Mouse (Mus musculus) midbrain, embryonic 12.5 days (tissue): ENCODE measurements around the gene Mctp2. TPM values are rescaled to one million over a fixed set of nuclear protein-coding genes. Genes with fewer than 3 reads are reported as not detected.

Experiments used
- ATAC-seq: fragments of 200-750 bp; cut with Nextera tagmentation; 2 replicates; pipeline ENCODE4 v1.8.0; 2017; ENCODE audit warnings: low read depth, moderate TSS enrichment, moderate library complexity; ENCODE audit not compliant: low FRiP score
- H3K27ac ChIP-seq: fragments of 300-500 bp; sonication (generic); replicated peaks from 2 replicates; pipeline ENCODE4 v1.5.1; 2016; ENCODE audit warnings: mild to moderate bottlenecking
- H3K27me3 ChIP-seq: fragments of 300-500 bp; sonication (generic); 2 replicates; pipeline ENCODE4 v1.6.1; 2016; ENCODE audit warnings: mild to moderate bottlenecking
- H3K36me3 ChIP-seq: fragments of 300-500 bp; sonication (generic); 2 replicates; pipeline ENCODE4 v1.6.1; 2016
- H3K4me1 ChIP-seq: fragments of 300-500 bp; sonication (generic); 2 replicates; pipeline ENCODE4 v1.6.1; 2016
- H3K4me2 ChIP-seq: fragments of 300-500 bp; sonication (generic); replicated peaks from 2 replicates; pipeline ENCODE4 v1.6.1; 2016; ENCODE audit warnings: mild to moderate bottlenecking, moderate library complexity
- H3K4me3 ChIP-seq: fragments of 300-500 bp; sonication (generic); 2 replicates; pipeline ENCODE4 v1.5.1; 2016; ENCODE audit warnings: mild to moderate bottlenecking
- H3K9ac ChIP-seq: fragments of 300-500 bp; sonication (generic); replicated peaks from 2 replicates; pipeline ENCODE4 v1.6.1; 2016; ENCODE audit warnings: mild to moderate bottlenecking, moderate library complexity
- H3K9me3 ChIP-seq: fragments of 300-500 bp; sonication (generic); 2 replicates; pipeline ENCODE4 v1.6.1; 2016; ENCODE audit warnings: mild to moderate bottlenecking
- WGBS: fragments of 180-500 bp; shearing (Covaris S2); methylation state at CpG from one replicate; pipeline ENCODE4 v1.1.7; 2016; 5-methylcytosine and 5-hydroxymethylcytosine counted together
- polyA plus RNA-seq: library from polyadenylated mRNA; unstranded; fragments of >200 nt; fragmentation: Nextera tagmentation; extraction: Ambion mirVana; gene quantifications from 2 replicates; pipeline ENCODE4 v1.2.1, GENCODE M21; 2016

Gene Mctp2
- polyA plus RNA-seq, 1 experiment from 2014 or later = 0.41 TPM

- no peak overlapping the region for H3K4me3 ChIP-seq
- H3K9ac ChIP-seq = no peak overlapping the region
- H3K4me1 ChIP-seq = no peaks in the 10 kb centered on the region
- 75% methylated on average over 7 of the region's 7 CpGs for WGBS
- H3K27ac ChIP-seq = no peak overlapping the region
- ATAC-seq = no peak
- H3K9me3 ChIP-seq = no peaks in the 10 kb centered on the region
- H3K36me3 ChIP-seq = no peaks in the 10 kb centered on the region
- no peaks in the 10 kb centered on the region; the same call in 1 of the 2 replicates for H3K27me3 ChIP-seq
- H3K4me2 ChIP-seq = no peak overlapping the region
Observed at GRCm38 (mm10) chr7:72218048-72218447, 88.4 kb downstream of the Mctp2 start.

GRCm38 (mm10) chr7:72215563-72216215 is 90.7 kb downstream of the Mctp2 start:
- no peak overlapping the region for H3K4me2 ChIP-seq
- no peak overlapping the region for H3K4me3 ChIP-seq
- H3K9me3 ChIP-seq = no peaks in the 10 kb centered on the region
- H3K27ac ChIP-seq = no peak overlapping the region
- no peaks in the 10 kb centered on the region for H3K4me1 ChIP-seq
- WGBS = 78% methylated on average over 5 of the region's 5 CpGs
- H3K9ac ChIP-seq = no peak overlapping the region
- H3K36me3 ChIP-seq = no peaks in the 10 kb centered on the region
- ATAC-seq = no peak
- H3K27me3 ChIP-seq = no peaks in the 10 kb centered on the region; the same call in 1 of the 2 replicates

DNA sequence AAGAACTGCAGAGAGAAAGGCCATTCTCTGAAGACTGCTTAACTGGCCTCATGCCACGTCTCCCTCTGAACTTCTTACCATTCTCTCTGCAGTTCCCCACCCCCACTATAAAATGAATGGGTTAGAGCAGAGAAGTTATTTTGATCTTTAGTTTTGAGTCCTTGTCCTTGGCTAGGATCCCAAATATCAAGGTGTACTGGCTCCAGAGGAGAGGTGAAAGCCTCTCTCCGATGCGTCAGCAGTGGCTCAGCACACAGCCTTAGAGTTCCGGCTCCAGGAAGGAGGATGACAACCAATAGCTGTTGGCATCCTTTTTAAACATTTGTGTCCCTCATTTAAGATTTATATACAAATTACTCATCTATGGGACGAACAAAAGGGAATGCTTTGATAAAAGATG is 96.2 kb downstream of the Mctp2 start:
- Histone ChIP-seq H3K36me3 (no peaks in the 10 kb centered on the region), H3K9me3 (no peaks in the 10 kb centered on the region), H3K4me3 (no peak overlapping the region), H3K4me1 (no peaks in the 10 kb centered on the region), H3K27ac (no peak overlapping the region), H3K27me3 (no peaks in the 10 kb centered on the region), H3K4me2 (no peak overlapping the region), H3K9ac (no peak overlapping the region)
- ATAC-seq = no peak
- WGBS = 79% methylated on average over 5 of the region's 5 CpGs

DNA sequence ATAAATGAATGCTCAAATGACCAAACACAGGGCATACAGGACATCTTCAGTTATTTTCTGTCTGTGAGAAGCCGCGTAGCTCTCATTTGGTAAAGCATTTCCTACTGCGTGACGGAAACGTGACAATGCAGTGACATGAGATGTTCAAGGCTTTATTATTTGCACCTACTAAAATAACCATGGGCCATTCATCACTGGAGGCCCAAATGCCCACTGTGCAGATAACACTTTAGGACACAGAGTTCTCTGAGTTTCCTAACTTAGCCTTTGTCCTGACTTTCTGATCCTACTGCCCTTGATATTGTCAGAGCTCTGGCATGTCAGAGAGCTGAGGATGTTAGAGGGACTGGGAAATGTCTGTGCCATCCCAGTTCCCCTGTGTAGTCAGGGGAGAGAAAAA is 97.1 kb downstream of the Mctp2 start:
- 93% methylated on average over 5 of the region's 5 CpGs for WGBS
- Histone ChIP-seq H3K9ac (no peak overlapping the region), H3K4me1 (no peaks in the 10 kb centered on the region), H3K4me2 (no peak overlapping the region), H3K27me3 (no peaks in the 10 kb centered on the region), H3K36me3 (no peaks in the 10 kb centered on the region), H3K27ac (no peak overlapping the region), H3K9me3 (no peaks in the 10 kb centered on the region), H3K4me3 (no peak overlapping the region)
- ATAC-seq = no peak

GRCm38 (mm10) chr7:72206841-72207240 is 99.6 kb downstream of the Mctp2 start:
- WGBS = 77% methylated on average over 6 of the region's 6 CpGs
- Histone ChIP-seq H3K9me3 (no peaks in the 10 kb centered on the region), H3K27me3 (no peaks in the 10 kb centered on the region; the same call in 1 of the 2 replicates), H3K4me2 (no peak overlapping the region), H3K36me3 (no peaks in the 10 kb centered on the region), H3K9ac (no peak overlapping the region), H3K4me1 (no peaks in the 10 kb centered on the region), H3K27ac (no peak overlapping the region), H3K4me3 (no peak overlapping the region)
- no peak for ATAC-seq

DNA sequence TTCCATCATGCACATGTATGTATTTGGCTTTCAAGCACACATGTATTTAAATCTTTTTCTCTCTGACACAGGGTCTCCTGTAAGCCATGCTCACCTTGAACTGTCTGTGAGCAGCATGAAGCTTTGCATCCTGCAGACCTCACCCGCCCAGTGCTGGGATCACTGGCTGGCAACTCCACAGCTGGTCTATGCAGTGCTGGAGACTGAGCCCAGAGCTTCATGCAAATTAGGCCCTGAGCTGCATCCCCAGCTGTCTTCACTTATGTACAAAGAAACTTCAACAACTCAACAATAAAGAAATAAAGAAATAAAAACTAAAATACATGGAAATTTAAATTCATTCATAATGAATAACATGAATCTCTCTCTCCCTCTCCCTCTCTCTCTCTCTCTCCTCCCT is 110.7 kb downstream of the Mctp2 start:
- Histone ChIP-seq H3K4me2 (no peak overlapping the region), H3K27me3 (no peaks in the 10 kb centered on the region; the same call in 1 of the 2 replicates), H3K27ac (no peak overlapping the region), H3K4me3 (no peak overlapping the region), H3K9me3 (no peaks in the 10 kb centered on the region), H3K4me1 (no peaks in the 10 kb centered on the region), H3K36me3 (no peaks in the 10 kb centered on the region), H3K9ac (no peak overlapping the region)
- ATAC-seq = no peak
- 63% methylated on average over 1 of the region's 1 CpGs for WGBS

GRCm38 (mm10) chr7:72193304-72193703 is 113.1 kb downstream of the Mctp2 start:
- 70% methylated on average over 1 of the region's 1 CpGs for WGBS
- Histone ChIP-seq H3K27me3 (no peaks in the 10 kb centered on the region; the same call in 1 of the 2 replicates), H3K36me3 (no peaks in the 10 kb centered on the region), H3K4me1 (no peaks in the 10 kb centered on the region), H3K27ac (no peak overlapping the region), H3K4me2 (no peak overlapping the region), H3K9me3 (no peaks in the 10 kb centered on the region), H3K9ac (no peak overlapping the region), H3K4me3 (no peak overlapping the region)
- no peak for ATAC-seq

DNA sequence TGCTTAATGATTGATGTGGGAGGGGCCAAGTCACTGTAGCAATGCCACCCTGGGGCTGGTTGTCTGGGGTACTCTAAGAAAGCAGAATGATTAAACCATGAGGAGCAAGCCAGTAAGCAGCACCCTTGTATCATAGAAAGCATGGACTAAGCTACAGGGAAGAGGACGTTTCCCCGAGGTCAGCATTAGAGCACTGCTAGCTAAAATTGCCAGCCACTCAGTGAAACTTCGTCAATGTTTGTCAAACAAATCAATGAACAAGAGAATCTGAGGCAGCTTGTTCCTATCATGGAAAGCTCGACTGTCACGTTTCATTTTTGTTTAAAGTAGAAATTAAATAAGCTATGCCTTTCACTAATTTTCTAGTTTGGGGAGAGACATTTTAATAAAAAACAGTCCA is 124.8 kb downstream of the Mctp2 start:
- Histone ChIP-seq H3K36me3 (no peaks in the 10 kb centered on the region), H3K27ac (no peak overlapping the region), H3K9ac (no peak overlapping the region), H3K4me3 (no peak overlapping the region), H3K4me1 (no peaks in the 10 kb centered on the region), H3K27me3 (no peaks in the 10 kb centered on the region), H3K4me2 (no peak overlapping the region), H3K9me3 (no peaks in the 10 kb centered on the region)
- 67% methylated on average over 5 of the region's 5 CpGs for WGBS
- ATAC-seq = no peak

DNA sequence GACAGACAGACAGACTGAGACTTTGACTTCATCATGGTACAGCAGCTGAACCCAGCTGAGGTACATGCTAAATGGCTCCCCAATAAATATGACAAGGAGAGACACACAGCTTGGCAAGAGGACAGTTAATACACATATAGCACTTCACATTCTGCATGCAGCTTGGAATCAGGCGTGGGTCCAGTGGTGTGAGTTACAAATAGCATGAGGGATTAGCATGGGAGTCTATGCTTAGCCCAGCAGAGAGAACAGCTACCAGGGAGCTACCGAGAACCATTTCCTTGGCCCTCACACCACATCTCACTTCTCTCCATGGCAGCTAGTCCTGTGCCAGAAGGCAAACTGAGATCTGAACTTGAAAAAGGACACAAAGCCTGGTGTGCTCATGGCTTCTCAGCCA is 137.1 kb downstream of the Mctp2 start:
- Histone ChIP-seq H3K4me3 (no peak overlapping the region), H3K36me3 (no peaks in the 10 kb centered on the region), H3K4me1 (no peaks in the 10 kb centered on the region), H3K4me2 (no peak overlapping the region), H3K27me3 (no peaks in the 10 kb centered on the region), H3K9me3 (no peaks in the 10 kb centered on the region), H3K27ac (no peak overlapping the region), H3K9ac (no peak overlapping the region)
- WGBS = 74% methylated on average over 2 of the region's 2 CpGs
- no peak for ATAC-seq

GRCm38 (mm10) chr7:72165726-72166701 is 140.4 kb downstream of the Mctp2 start:
- Histone ChIP-seq H3K4me2 (no peak overlapping the region), H3K9me3 (no peaks in the 10 kb centered on the region), H3K27ac (no peak overlapping the region), H3K4me1 (no peaks in the 10 kb centered on the region), H3K9ac (no peak overlapping the region), H3K27me3 (no peaks in the 10 kb centered on the region), H3K36me3 (no peaks in the 10 kb centered on the region), H3K4me3 (no peak overlapping the region)
- 89% methylated on average over 13 of the region's 13 CpGs for WGBS
- ATAC-seq = no peak

DNA sequence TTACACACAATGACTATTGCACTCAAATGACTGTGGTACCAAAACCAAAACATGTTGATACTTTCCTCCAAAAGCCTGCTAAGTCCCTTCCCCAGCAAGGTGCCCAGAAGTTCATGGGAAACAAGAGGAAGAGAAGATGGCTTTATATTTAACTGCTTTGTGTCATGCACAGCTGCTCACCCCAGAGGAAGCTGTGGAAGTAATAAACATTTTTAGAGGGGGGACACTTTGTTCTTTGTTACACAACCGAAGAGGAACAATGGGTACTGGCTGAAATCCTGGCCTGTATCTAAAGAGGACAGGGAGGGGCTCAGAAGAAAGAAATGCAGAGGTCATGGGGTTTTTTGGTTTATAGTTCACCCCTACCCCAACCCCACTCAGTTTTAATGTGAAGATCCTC is 144.2 kb downstream of the Mctp2 start:
- no peak overlapping the region for H3K4me2 ChIP-seq
- H3K36me3 ChIP-seq = no peaks in the 10 kb centered on the region
- 0% methylated on average over 1 of the region's 1 CpGs for WGBS
- no peak for ATAC-seq
- H3K4me3 ChIP-seq = no peak overlapping the region
- no peaks in the 10 kb centered on the region for H3K4me1 ChIP-seq
- no peaks in the 10 kb centered on the region for H3K27me3 ChIP-seq
- H3K9me3 ChIP-seq = no peaks in the 10 kb centered on the region
- no peak overlapping the region for H3K9ac ChIP-seq
- H3K27ac ChIP-seq = no peak overlapping the region

DNA sequence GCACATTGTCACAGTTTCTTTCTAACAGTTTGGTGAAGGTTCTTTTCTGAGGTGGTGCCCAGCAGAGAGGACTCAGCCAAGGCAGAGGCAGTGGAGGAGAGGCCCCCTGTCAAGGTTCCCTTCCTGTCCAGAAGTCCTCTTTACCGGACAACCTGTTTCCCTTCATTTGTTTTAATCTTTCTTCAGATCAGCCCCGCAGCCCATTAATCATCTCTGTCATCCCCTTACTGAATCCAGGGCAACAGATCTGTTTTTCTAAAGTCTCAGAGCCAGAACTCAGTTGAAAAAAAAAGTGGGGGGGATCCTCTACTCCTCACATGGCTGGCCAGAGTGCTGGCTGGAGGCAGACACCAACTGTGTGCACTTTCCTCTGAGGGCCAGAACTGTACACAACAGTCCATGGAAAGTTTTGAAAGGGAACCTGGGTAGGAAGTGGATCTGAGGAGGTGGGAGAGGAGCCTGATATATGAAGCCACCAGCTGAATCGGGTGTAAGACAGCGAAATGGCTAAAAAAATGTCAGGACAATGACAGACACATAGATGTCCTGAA is 146.8 kb downstream of the Mctp2 start:
- Histone ChIP-seq H3K4me3 (no peak overlapping the region), H3K4me1 (no peaks in the 10 kb centered on the region), H3K27ac (no peak overlapping the region), H3K9me3 (no peaks in the 10 kb centered on the region), H3K27me3 (no peaks in the 10 kb centered on the region), H3K4me2 (no peak overlapping the region), H3K9ac (no peak overlapping the region), H3K36me3 (no peaks in the 10 kb centered on the region)
- 82% methylated on average over 4 of the region's 4 CpGs for WGBS
- ATAC-seq = no peak
